Mouse (Mus musculus): ENCODE results near the gene Grasp. TPM values are rescaled to one million over a fixed set of nuclear protein-coding genes. Genes with fewer than 3 reads are reported as not detected.

Gene Grasp
- polyA plus RNA-seq, 1 experiment: 41.0 TPM

DNA sequence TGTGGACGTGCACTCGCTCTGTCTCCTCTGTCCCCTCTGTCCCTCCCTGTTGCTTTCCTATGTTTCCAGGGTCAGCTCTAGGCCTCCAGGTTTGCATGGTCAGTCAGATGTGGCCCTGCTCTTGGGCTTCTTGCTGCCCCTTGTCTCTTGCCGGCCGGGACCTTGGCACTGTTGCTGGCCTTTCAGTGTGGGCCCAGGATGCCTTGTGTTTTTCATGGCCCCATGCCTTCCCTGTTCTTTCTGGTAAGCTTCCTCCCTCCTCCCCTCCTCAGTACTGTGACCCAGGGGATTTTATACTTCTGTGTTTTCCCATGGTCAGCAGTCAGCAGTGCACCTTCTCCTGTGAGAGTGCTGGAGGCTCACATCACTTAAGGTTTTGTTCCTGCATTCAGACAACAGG lies 42.5 kb upstream of the Grasp start:
- Histone ChIP-seq H3K4me1 (ENCODE audit: control insufficient read depth, insufficient read depth, low read length) (peaks cover 11% of the 10 kb centered on the region), H3K4me3 (ENCODE audit: insufficient read depth, low read length) (no peak overlapping the region), H3K27ac (ENCODE audit: insufficient read depth, low read length) (no peak overlapping the region)
- TF ChIP-seq POLR2A (IDR thresholded peaks at IDR 0.05; ENCODE audit: extremely low read depth, insufficient read depth, low read length) (no peak), CTCF (IDR thresholded peaks at IDR 0.05; ENCODE audit: extremely low read depth, insufficient read depth, low read length) (no peak)

DNA sequence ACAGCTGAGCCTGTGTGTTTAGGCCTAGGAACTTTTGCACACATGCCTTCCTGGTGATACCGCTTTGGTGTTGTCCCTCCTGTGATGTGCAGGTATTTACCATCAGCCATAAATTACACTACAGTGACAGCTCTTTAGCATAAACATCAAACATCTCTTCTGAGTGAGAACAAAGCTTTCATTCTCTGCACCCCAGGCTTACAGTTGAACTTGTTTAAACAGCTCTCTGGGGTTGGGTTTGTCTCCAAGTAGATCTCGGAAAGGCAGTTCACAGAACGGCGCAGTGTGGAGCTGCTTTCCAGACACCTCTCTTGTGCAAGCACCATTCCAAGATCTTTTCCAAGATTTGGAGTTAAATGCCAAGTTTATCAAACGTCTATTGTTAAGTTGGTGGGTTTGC lies 41.3 kb upstream of the Grasp start:
- Histone ChIP-seq H3K27ac (ENCODE audit: insufficient read depth, low read length) (no peak overlapping the region), H3K4me3 (ENCODE audit: insufficient read depth, low read length) (no peak overlapping the region), H3K4me1 (ENCODE audit: control insufficient read depth, insufficient read depth, low read length) (peaks cover 11% of the 10 kb centered on the region)
- no peak for TF ChIP-seq POLR2A (IDR thresholded peaks at IDR 0.05; ENCODE audit: extremely low read depth, insufficient read depth, low read length)
- TF ChIP-seq CTCF (IDR thresholded peaks at IDR 0.05; ENCODE audit: extremely low read depth, insufficient read depth, low read length): no peak

DNA sequence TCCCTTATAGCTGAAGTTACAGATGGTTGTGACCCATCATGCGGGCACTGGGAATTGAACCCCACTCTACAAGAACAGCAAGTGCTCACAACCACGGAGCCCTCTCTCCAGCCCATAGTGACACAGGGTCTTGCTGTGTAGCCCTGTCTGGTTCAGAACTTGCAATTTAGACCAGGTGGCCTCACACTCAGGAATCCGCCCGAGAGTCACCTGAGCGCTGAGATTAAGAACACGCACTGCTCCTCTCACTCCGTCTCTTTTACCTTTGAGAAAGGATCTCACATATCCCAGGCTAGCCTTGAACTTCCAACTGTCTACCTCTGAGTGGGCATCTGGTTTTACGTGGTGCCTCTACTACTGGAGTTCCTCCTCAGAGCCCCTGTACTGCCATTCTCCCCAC lies 39.7 kb upstream of the Grasp start:
- Histone ChIP-seq H3K4me3 (ENCODE audit: insufficient read depth, low read length) (no peak overlapping the region), H3K4me1 (ENCODE audit: control insufficient read depth, insufficient read depth, low read length) (peaks cover 5% of the 10 kb centered on the region), H3K27ac (ENCODE audit: insufficient read depth, low read length) (no peak overlapping the region)
- TF ChIP-seq POLR2A (IDR thresholded peaks at IDR 0.05; ENCODE audit: extremely low read depth, insufficient read depth, low read length) (no peak), CTCF (IDR thresholded peaks at IDR 0.05; ENCODE audit: extremely low read depth, insufficient read depth, low read length) (no peak)

DNA sequence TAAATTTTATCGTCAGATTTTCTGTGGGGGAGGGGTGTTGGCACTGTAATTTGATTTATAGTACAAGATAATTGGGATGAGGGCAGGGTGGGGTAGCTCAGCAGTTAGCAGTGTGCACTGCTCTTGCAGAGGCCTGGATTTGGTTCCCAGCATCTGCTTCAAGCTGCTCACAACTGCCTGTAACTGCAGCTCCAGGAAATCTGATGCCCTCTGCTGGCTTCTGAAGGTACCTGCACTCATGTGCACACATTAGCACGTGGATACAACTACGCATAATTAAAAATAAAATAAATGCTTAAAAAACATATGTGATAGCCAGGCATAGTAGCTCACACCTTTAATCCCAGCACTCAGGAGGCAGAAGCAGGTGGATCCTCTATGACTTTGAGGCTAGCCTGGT lies 38.4 kb upstream of the Grasp start:
- TF ChIP-seq POLR2A (IDR thresholded peaks at IDR 0.05; ENCODE audit: extremely low read depth, insufficient read depth, low read length) (no peak), CTCF (IDR thresholded peaks at IDR 0.05; ENCODE audit: extremely low read depth, insufficient read depth, low read length) (no peak)
- Histone ChIP-seq H3K4me3 (ENCODE audit: insufficient read depth, low read length) (no peak overlapping the region), H3K4me1 (ENCODE audit: control insufficient read depth, insufficient read depth, low read length) (peaks cover 7% of the 10 kb centered on the region), H3K27ac (ENCODE audit: insufficient read depth, low read length) (no peak overlapping the region)

DNA sequence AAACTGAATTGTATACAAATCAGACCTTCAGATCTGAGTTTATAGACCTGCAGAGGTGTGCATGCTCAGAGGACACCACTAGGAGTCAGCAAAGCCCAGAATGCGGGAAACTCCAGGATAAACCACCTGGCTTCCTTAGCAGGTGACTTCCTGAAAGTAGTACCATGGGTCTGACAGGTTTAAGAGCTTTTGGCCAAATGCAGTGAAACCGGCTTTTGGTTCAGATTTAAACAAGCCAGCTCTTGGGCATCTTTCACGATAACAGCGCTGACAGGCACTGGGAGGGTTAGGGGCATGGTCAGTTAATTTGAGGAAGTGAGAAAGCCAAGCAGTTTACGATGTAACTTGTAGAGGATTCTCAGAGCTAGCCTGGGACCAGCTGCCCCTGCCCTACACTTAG lies 36.1 kb upstream of the Grasp start:
- Histone ChIP-seq H3K27ac (ENCODE audit: insufficient read depth, low read length) (no peak overlapping the region), H3K4me1 (ENCODE audit: control insufficient read depth, insufficient read depth, low read length) (peaks cover 18% of the 10 kb centered on the region), H3K4me3 (ENCODE audit: insufficient read depth, low read length) (no peak overlapping the region)
- TF ChIP-seq POLR2A (IDR thresholded peaks at IDR 0.05; ENCODE audit: extremely low read depth, insufficient read depth, low read length) (no peak), CTCF (IDR thresholded peaks at IDR 0.05; ENCODE audit: extremely low read depth, insufficient read depth, low read length) (0 out of 2 replicates have a peak, but pooled peaks have one; percentile 11)

DNA sequence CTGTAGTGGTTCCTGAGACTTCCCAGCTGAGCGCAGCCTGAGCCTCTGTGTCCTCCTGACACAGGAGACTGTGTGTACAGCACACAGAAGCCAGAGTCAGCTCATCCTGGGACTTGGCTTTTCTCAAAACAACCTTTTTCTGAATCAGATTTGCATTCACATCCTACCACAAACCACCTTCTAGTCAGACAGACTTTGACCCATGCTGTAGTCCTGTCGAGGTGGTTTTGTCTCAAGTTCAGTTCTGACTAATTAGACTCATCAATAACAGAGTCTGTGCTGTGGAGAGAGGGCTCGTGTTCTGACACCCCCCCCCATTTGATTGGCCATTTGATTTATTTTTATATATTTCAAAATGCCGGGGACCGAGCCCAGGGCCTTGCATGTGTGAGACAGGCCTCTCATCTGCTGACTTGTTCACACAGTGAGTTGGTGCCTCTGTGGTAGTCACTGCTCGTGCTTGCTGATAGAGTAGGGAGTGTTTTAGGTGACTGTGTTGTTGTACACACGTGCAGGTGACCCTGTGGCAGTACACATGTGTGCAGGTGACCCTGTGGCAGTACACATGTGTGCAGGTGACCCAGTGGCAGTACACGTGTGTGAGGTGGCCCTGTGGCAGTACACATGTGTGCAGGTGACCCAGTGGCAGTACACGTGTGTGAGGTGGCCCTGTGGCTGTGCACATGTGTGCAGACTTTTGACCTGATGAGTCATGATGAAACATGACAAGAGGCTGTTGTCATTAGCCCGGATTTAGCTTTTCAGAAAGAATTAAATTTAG lies 33.8 kb upstream of the Grasp start:
- H3K4me3 ChIP-seq (ENCODE audit: insufficient read depth, low read length): no peak overlapping the region
- H3K4me1 ChIP-seq (ENCODE audit: control insufficient read depth, insufficient read depth, low read length): peaks cover 23% of the 10 kb centered on the region
- no peak overlapping the region for H3K27ac ChIP-seq (ENCODE audit: insufficient read depth, low read length)
- TF ChIP-seq CTCF (IDR thresholded peaks at IDR 0.05; ENCODE audit: extremely low read depth, insufficient read depth, low read length): no peak
- no peak for TF ChIP-seq POLR2A (IDR thresholded peaks at IDR 0.05; ENCODE audit: extremely low read depth, insufficient read depth, low read length)

DNA sequence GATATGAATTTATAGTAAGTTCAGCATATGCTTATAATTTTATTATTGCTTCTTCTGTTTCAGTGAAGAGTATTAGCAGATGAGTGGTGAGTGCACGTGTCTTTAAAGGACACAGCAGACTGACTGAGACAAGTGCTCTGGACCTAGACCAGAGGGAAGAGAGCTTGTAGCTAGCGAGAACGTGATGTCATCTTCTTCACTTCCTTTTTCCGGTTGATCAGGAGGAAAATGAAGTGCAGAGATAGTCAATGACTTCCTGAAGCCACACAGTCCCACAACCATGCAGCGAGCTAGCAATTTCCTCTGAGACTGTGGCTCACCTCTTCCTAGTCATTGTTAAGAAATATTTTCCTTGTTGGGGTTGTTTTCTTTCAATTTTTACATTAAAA lies 33.2 kb upstream of the Grasp start:
- TF ChIP-seq POLR2A (IDR thresholded peaks at IDR 0.05; ENCODE audit: extremely low read depth, insufficient read depth, low read length) (no peak), CTCF (IDR thresholded peaks at IDR 0.05; ENCODE audit: extremely low read depth, insufficient read depth, low read length) (no peak)
- Histone ChIP-seq H3K4me3 (ENCODE audit: insufficient read depth, low read length) (no peak overlapping the region), H3K4me1 (ENCODE audit: control insufficient read depth, insufficient read depth, low read length) (peaks cover 23% of the 10 kb centered on the region), H3K27ac (ENCODE audit: insufficient read depth, low read length) (no peak overlapping the region)

DNA sequence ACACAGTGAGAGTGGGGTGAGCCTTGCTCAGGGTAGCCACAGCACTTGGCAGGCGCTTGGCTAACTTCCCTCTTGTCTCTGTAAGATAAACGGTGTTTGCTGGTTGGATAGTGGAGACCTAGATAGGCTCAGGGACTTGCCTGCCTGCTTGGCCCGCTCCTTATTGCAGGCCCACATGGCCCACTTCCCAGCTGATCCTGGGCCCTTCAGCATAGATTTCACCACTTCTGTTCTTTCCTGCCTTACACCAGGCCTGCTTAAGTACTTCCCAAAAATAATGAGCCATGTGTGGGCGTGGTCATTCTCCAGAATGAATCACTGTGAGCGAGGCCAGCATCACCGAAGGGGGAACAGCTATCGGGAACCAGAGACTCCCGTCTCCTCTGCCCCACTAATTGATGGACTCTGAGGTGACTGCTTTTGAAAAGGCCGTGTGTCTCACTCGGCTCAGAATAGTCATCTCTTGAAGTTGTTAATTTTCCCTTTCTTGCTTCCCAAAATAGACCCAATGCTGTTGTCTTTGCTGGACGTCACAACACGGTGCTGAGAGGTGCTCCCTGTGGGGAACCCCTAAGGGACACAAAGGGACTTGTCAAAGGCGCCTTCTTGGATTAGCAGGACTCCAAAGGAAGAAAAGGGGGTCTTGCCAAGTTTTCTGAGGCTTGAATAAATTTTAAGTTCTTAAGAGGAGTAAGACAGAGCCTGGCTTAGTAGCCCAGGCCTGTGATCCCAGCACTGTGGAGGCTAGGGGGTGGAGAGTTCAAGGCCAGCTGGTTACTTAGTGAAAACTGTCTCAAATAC lies 32.3 kb upstream of the Grasp start:
- Histone ChIP-seq H3K4me3 (ENCODE audit: insufficient read depth, low read length) (no peak overlapping the region), H3K27ac (ENCODE audit: insufficient read depth, low read length) (no peak overlapping the region), H3K4me1 (ENCODE audit: control insufficient read depth, insufficient read depth, low read length) (peaks cover 25% of the 10 kb centered on the region)
- no peak for TF ChIP-seq POLR2A (IDR thresholded peaks at IDR 0.05; ENCODE audit: extremely low read depth, insufficient read depth, low read length)
- no peak for TF ChIP-seq CTCF (IDR thresholded peaks at IDR 0.05; ENCODE audit: extremely low read depth, insufficient read depth, low read length)

DNA sequence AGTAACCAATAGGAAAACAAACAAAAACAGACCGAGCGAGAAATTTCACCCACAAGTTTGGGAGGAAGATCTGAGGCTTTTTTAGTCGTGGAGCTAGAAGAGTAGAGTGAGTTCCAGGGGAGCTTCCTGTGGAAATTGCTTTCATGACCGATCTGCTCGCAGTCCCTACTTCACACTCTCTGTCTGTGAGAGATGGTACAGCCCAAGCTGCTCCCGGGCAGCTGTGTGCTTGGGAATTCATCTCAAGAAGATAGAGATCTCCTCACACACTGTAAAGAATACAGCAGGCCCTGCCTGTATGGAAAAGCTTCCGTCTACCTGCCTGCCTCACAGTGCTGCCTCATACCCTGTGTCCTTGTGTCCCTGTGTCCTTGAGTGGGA lies 31.7 kb upstream of the Grasp start:
- peaks cover 25% of the 10 kb centered on the region for H3K4me1 ChIP-seq (ENCODE audit: control insufficient read depth, insufficient read depth, low read length)
- TF ChIP-seq CTCF (IDR thresholded peaks at IDR 0.05; ENCODE audit: extremely low read depth, insufficient read depth, low read length): no peak
- no peak for TF ChIP-seq POLR2A (IDR thresholded peaks at IDR 0.05; ENCODE audit: extremely low read depth, insufficient read depth, low read length)
- H3K27ac ChIP-seq (ENCODE audit: insufficient read depth, low read length): no peak overlapping the region
- no peak overlapping the region for H3K4me3 ChIP-seq (ENCODE audit: insufficient read depth, low read length)

DNA sequence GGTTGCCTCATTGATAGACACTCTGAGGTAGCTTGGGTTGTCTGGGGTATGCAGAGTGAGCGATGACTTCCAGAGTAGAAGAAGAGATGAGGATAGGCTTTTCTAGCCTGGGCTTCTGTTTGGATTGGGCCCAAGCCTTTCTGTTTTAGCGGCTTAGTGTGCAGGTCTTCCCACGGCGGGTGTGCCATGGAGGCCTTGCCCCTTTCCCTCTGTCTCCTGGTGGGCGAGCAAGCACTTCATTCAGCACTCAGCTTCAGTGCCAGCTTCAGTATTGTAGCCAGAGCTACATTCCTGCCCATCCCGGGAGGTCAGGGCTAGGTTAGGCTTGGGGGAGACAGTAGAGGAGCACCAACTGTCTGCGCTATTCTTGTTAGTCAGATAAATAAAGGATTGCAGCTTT lies 31.3 kb upstream of the Grasp start:
- peaks cover 25% of the 10 kb centered on the region for H3K4me1 ChIP-seq (ENCODE audit: control insufficient read depth, insufficient read depth, low read length)
- H3K4me3 ChIP-seq (ENCODE audit: insufficient read depth, low read length): no peak overlapping the region
- TF ChIP-seq POLR2A (IDR thresholded peaks at IDR 0.05; ENCODE audit: extremely low read depth, insufficient read depth, low read length) (no peak), CTCF (IDR thresholded peaks at IDR 0.05; ENCODE audit: extremely low read depth, insufficient read depth, low read length) (no peak)
- no peak overlapping the region for H3K27ac ChIP-seq (ENCODE audit: insufficient read depth, low read length)

Measured in cortical plate, adult 2 months (tissue).